Mouse (Mus musculus): ENCODE measurements at regions not wholly inside any gene's neighbourhood (a gene's known extent, or its start where the extent isn't known, plus 50 kb on each side); places are given as distances from the start of the nearest gene placed in this dataset.

DNA sequence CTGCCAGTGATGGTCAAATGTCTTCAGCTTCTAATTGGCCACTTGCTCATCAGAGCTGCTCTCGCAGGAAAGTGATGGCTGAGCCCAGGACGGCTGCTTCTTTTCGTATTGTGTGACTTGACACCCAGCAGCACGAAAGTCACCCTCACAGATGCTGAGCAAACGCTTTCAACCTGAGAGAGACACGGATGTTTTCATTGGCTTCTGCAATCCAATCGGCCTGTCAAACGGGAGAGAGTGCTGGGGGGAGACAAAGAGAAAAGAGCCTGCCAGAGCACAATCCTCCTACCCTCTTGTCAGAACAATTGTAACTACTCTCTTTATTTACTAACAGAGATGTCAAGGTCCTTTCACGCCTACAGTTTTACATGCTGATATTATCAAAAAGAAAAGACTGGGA is 289.9 kb downstream of the Nsun3 start:
- no peak for DNase-seq (ENCODE audit: low read depth, low spot score)

DNA sequence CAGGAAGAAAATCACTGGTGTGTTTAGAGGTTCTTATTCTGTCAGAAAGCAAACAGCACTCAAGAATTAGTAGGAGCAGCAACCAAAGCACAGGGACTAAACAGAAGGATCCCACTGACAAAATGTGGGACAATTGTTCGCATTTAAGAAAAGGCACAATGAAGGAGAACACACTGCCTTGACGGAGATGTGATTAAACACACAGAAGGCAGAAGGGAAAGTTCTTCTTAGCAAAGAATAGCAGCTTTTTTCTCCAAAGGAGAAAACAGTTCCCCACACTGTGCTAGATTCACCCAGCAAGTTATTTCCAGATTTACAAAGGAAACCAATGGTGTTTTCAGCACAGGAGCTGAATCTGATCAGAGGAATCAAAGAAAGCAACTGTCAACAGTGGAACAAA is 316.5 kb downstream of the Nsun3 start:
- no peak for DNase-seq (ENCODE audit: low read depth, low spot score)

DNA sequence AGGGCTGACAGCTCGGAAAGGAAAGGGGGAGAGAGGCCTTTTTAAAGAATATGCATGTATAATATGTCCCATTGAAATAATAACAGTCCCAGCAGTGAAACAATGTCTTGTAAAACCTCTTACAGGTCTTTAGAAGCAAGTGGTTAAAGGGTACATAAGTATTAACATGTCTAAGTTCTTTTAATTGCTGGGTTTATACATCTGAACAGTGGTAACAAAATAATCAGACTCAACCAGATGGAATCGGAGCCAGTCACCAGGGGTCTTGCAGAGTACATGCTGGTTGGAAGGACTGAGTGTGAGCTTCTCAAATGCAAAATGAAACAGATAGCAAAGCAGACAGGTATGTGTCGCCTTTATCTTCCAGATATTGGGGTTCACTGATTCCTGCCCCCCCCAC is 317.3 kb downstream of the Nsun3 start:
- no peak for DNase-seq (ENCODE audit: low read depth, low spot score)

DNA sequence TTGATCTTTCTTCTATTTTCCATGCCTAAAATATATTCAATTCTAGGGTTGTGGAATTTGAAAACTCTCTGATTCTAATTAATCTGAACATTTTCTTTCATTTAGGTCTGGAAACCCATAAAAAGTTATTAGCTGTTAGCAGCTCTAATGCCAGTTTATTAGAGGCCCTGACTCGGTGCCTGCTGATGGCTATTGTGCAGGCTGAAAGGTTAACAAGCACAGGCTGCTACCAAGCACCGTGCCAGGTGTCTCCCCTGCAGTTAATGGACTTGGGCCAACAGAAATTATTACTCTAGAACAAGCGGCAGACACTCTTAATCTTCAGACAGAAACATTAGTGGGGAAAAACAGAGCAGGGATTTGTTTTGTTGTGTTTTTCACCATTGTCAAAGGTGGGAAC is 317.8 kb downstream of the Nsun3 start:
- DNase-seq (ENCODE audit: low read depth, low spot score) = no peak

DNA sequence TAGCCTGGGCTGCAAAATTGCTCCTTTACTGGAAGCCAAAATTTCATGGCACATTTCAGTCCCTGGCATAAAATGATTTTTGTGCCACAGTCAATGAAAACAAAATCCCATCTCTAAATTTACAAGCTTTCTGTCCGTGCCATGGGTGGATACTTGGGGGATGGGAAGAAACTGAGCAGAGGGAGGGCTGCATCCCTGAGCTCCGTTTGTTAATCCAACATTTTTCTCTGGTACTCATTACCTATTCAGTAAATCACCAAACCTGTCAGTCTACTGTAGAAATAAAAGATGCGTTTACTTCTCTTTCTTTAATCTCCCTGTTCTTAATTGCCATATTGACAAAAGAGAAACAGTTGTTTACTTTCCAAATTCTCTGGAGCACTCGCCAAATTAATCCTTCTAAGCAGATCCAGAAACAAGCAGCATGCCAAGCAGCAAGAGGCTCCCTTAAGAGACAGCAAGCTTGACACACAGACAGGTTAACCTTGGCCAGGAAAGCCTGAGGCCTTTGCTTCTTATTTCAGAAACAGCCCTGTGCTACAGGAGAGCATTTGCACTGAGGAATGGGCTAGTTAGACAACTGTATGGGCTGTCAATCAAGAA is 326.6 kb downstream of the Nsun3 start:
- no peak for DNase-seq (ENCODE audit: low read depth, low spot score)

DNA sequence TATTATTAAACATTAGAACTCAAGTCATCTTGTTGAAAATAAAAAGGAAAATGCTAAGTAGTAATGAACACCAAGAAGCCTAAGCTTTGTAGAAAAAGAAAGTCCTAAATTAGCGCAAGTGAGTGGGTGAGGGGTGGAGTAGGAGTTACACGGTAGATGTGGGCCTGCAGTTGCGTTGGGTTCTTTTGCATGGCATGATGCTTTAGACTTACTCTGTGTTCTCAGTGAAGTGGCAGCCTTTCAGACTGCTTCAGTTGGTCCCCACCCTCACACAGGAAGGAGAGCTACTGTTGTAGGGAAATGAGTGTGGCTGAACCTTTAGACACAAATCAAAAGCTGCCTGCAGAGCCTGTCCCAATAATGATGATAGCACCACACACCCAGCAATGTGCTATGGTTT is 336.9 kb downstream of the Nsun3 start:
- DNase-seq (ENCODE audit: low read depth, low spot score) = no peak

DNA sequence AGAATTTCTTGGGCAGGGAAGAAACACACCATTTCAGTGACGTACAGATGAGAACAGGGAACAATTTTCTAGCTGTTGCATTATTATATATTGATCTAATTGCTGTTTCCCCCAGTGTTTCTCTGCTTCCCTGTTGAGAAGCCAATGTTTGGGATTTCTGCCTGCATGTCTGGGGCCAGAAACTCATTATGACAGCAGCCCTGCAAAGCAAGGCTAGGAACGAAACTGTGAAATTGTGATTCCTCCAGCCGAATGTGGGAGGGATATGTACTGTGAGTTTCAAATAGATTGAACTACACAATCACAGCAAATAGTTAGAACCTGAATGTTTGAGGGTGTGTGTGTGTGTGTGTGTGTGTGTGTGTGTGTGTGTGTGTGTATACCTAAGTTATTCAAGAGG is 339.2 kb downstream of the Nsun3 start:
- DNase-seq (ENCODE audit: low read depth, low spot score) = no peak

DNA sequence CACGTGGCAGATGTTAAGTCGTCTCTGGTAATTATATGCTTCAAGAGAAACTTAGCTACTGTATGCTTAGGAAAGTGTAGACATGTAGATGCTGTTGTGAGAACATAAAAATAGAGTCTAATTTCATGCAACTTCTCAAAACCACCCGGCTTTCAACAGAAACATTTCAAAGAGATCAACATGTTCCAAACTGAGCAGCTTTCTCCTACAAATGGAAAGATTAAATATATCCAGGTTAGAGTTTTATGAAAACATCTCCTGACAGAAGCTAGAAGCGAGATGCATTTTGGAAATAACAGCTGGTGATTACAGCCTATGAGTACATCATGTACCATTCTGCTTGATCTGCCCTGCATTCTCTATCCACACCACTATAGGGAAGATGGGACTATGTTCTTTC is 345.4 kb downstream of the Nsun3 start:
- DNase-seq (ENCODE audit: low read depth, low spot score) = no peak

DNA sequence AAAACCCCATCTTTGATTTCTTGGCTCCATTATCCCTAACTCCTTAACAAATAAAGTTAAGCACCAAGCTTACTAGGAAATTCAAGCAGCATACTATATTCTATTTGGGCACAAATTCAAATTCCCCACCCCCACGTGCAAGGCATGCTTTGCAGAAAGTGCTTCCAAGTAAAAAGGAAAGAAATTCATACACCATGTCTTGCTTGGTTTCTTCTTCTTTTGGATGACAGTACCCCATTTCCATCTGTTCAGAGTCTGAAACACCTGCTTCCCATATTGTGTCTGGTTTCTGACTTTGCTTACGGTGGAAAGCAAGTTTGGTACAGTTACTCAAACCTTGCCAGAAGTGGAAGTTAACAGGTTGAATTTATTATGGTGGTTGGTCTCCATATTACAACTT is 353.5 kb downstream of the Nsun3 start:
- peak; percentile 56 for DNase-seq (ENCODE audit: low read depth, low spot score)

DNA sequence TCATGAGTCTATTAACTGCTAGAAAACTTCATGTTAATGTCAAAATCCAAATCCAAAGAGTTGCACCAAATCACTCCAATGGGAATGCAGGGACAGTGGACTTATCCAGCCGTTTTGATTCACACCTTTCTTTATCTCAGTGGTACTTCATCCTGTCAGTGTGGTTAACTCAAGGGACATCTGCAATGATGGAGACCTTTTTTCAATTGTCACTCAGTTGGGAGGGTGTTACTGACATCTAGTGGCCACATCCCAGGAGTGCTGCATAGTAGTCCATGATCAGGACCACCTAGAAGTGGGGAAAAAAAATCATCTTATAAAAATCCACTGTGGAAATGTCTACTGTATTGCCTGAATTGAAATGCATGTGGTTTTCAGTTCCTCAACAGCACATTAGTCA is 372.1 kb downstream of the Nsun3 start:
- DNase-seq (ENCODE audit: low read depth, low spot score) = no peak

DNA sequence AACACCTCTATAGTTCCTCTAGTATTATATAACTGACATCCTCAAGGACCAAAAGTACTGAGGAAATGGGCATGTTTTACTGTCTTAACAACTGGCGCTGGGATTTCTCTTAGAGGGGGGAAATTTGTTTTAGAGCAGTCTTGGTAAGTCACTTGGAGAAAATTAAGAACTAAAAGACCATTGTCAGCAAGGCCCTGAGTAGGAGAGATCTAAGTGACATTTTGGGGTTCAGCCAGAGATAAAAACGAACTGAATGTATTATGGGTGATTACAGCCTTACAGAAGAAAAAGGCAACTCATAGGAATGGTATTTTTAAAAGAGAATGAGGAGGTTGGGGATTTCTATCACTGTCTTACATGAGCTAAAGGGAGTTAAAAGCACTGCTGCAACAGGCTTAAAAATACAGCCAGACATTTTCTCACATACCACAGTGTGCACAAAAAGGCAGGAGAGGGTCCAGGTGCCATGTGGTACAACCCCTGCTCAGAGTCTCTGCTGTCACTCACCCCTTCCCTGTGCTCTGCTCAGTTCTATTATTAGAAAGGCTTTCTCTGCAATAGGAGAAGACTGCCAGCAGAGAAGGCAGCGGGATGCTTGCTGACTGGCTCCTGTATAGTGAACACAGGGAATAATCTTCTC is 379.0 kb downstream of the Nsun3 start:
- DNase-seq (ENCODE audit: low read depth, low spot score) = no peak

DNA sequence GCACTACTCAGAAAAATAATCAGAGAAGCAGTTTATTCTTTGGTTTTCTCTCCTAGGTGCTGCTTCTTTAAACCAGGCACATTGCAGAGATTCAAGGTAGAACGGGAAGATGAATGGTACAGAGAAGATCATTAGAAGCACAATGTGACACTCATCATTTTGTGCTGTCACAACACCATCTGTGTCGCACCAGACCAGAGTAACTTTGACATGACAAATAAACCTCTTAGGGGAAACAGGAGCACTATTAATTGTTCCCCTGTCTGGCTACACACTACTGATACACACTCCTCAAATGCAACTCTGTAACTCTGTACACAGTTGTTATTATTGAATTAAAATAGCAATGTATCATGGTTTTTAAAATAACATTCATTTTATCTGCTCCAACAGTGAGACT is 380.2 kb downstream of the Nsun3 start:
- no peak for DNase-seq (ENCODE audit: low read depth, low spot score)

DNA sequence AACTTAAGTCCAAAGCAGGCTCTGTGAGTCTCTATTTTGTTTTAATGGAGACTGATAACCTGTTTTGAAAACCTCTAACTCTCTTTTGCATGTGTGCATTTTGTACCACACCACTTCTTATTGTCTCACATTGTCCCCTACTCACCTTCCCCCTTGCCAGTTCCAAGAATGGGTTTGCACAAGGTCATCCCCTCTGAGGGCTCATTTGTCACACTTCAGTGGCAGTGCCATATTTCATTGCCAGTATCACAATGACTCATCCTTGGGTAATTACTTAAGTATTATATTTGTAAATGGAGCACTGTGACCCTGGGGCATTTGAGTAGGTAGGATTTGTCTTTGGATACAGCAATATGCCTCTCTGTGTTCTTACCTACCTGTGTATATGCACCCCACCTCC is 429.3 kb downstream of the Nsun3 start:
- DNase-seq (ENCODE audit: low read depth, low spot score) = no peak

DNA sequence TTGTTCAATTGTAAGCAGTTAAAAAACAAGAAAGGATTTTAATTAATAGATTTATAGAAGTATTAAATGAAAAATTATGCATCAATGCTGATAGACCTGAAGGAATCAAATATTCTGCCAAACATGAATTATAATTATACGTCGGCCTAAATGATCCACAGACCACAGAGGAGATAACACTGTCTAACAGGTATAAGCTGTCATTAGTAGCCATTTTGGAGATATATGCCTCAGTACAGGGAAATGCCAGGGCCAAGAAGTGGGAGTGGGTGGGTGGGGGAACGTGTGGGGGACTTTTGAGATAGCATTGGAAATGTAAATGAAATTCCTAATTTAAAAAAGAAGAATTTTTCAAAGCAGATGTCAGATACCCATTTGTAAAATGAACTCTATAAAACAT is 430.3 kb downstream of the Nsun3 start:
- no peak for DNase-seq (ENCODE audit: low read depth, low spot score)

DNA sequence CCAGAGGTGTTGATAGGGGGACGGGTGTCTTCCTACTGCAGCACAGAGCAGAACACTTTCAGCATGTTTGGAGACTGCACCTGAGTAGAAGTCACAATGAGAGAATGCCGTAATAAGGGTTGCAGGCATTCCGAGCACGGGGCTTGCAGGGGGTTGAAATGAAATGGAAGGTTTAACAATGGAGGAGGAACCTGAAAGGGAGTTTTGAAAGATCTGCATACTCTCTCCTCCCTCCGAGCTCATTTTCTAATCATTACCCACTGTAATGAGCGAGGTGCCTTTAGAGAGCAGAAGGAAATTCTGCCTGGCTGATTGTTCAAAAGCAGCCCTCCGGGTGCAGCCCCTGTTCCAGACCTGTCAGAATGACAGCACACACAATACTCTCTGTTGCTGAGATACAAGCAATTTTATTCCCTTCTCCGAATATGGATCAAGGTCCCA is 430.8 kb downstream of the Nsun3 start:
- peak; percentile 30 for DNase-seq (ENCODE audit: low read depth, low spot score)

DNA sequence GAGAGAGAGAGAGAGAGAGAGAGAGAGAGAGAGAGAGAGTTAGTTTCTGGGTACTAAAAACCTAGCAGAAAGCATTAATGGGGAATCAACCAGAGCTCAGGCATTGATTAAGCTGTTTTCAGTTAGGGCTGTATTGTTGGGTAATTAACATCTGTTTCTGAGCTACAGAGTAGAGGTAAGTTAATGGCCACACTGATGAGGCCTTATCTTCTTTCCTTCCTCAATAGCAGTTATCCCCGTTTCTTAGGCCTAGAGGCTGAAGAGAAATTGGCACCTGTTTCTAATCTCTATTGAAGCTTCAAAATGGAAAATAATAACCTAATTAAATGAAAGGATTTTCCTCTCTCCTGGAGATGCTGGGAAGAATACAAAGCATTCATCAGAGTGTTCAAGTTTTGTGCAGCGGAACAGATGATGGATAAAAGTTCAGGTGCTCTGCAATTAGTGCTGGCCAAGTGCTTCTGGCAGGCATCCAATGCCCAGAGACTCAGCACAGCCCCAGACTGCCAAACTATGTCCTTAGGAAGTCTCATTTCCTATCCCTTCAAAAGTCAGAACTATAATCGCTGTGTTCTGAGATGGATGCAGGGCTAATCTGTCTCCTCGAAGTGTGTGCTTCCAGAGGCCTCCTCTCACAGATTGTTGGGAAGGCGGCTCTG is 459.1 kb downstream of the Nsun3 start:
- no peak for DNase-seq (ENCODE audit: low read depth, low spot score)

DNA sequence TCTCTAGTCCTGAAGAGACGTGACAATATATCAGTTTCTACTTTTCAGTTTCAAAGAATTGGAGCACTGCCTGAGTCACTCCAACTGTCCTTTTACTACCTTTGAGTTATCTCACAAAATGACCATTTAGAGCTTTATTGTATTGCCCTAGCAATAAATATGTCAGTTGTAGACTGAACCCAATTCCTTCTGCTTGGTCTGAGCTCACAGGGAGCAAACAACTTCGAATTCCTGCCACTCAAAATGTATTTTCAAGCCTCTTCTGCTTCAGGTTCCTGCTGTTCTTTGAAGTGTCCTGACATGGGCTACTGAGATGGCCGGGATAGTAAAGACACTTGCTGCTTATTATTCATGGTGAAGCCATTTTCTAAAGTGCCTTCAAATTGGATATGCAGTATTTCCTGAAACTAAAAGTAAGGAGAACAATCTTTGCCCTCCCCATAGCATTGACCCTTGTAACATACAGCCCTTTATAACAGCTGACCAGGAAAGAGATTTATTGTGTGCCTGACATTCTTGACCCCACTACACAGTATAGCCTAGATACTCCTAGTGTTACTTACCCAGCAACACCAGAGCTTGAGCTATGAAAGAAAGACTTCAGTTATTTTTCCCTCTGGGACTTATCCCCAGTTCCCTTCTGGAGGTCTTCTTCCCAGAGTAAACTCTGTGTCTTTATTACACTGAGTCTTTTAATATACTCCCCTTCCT is 460.9 kb downstream of the Nsun3 start:
- DNase-seq (ENCODE audit: low read depth, low spot score) = no peak

DNA sequence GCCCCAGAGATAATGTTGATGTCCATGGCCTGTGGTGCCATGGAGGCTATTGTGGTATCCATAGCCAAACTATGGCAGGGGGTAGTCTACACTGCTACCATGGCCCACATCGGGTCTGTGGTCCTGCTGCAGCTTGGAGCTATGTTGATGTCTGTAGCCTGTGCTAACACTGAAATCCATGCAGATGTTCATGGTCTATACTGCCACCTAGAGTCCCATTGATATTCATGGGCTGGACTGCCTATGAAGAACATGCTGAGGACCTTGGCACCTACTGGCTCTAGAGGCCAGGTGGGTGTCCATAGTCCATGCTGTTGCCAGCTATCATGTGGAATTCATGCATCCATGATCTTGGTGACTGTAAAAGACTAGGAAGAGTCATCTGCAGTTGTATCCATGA is 463.8 kb downstream of the Nsun3 start:
- no peak for DNase-seq (ENCODE audit: low read depth, low spot score)

DNA sequence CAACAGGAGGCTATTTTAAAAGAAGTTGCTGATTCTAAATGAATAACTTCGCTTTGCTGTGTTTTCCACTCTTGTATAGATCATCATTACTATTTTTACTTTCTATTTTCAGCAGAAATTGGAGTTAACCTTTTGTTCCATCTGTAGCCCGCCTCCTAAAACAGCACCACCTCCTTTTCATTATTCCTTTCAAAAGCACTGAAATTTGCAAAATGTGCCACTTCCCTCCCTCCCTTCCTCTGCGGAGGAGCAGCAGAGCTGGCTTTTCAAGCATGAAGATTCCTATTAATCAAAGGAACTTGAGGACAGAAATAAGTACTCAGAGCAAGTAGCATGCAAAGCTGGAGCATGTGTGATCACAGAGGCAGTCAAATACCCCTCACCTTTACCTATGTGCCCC is 497.7 kb downstream of the Nsun3 start:
- no peak for DNase-seq (ENCODE audit: low read depth, low spot score)

Measured in brain, embryonic 18.5 days (tissue).